ENCODE assay signal across 9 mouse cellular contexts in the genomic region with DNA sequence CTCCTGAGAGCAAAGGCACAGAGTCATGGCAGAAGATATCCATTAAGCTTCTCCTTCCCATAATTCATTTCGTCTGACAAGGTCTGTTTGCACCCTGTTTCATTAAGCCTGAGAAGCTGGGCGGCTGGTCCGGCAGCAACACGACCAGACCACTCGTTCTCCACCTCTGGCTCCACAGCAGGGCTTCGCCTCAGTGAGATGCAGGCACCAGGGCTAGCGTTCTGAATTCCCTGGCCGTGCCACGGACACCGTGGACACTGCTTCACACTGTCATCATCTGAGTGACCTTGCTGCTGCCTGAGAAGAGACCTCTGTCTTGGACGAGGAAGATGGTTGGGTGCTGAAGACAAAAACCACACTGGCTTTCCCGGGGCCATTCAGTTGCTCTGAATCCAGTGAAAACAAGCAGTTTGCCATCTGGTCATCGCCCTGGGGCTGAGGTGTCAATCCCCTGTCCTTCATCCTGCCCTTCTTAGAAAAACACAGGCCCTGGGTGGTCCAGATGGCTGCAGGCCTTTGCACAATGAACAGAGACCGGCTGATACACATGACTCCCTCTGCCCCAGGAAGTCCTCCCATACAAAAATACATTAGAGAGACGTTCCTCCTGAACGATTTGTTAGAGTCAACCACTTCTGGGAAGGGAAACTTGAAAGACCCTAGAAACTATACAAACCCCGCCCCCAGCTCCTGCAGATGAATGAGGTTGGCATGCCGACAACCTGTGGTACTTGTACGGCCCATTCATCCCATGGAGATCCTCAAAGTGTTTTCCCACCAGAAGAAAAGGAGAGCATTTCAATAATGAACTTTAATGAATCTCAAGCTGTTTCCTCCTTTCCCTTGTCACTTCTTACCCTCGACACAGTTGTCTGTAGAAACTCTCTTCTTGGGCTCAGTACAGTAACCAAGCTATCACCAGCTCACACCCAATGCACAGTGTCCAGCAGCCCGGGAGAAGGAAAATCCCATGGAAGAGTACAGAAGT. TPM values are rescaled to one million over a fixed set of nuclear protein-coding genes. Genes with fewer than 3 reads are reported as not detected.
DNase-seq lines count a peak whose midpoint lies in the region; ATAC-seq and TF ChIP-seq lines count a peak whose summit lies in the region.
"Had no signal": no experiment of that assay in that cellular context is flagged by ENCODE, and none has a peak within 500 bp of the region (broad histone marks: within the 10 kb centered on the region; RNA-seq: fewer than 3 reads in every experiment).

No protein-coding gene starts in this region.

- H3K27me3 ChIP-seq in lung, embryonic 16.5 days (ENCODE audit: control insufficient read depth, insufficient read depth, low read depth, low read length) = no peaks in the 10 kb centered on the region
- H3K27me3 ChIP-seq in hindbrain, embryonic 16.5 days (replicated peaks; ENCODE audit: control insufficient read depth, insufficient read depth, low read length) = no peaks in the 10 kb centered on the region
- H3K27me3 ChIP-seq: heart, embryonic 12.5 days had no signal

- H3K36me3 ChIP-seq in lung, embryonic 16.5 days (ENCODE audit: control insufficient read depth, insufficient read depth, low read length) = no peaks in the 10 kb centered on the region
- no peaks in the 10 kb centered on the region for H3K36me3 ChIP-seq in hindbrain, embryonic 16.5 days (ENCODE audit: control insufficient read depth, insufficient read depth, low read length)
- H3K36me3 ChIP-seq: heart, embryonic 12.5 days had no signal

- H3K4me3 ChIP-seq in lung, embryonic 16.5 days (ENCODE audit: low read length) = no peak overlapping the region
- no peak overlapping the region for H3K4me3 ChIP-seq in hindbrain, embryonic 16.5 days (ENCODE audit: low read length)
- no peak overlapping the region for H3K4me3 ChIP-seq in layer of hippocampus, adult 2 months
- H3K4me3 ChIP-seq: heart, embryonic 12.5 days had no signal

- H3K4me1 ChIP-seq in lung, embryonic 16.5 days (replicated peaks; ENCODE audit: control insufficient read depth, insufficient read depth, low read length) = peaks cover 7% of the 10 kb centered on the region
- 0 out of 2 replicates have a peak, but pooled peaks cover 2% of the 10 kb centered on the region for H3K4me1 ChIP-seq in hindbrain, embryonic 16.5 days (ENCODE audit: control insufficient read depth, insufficient read depth, low read depth, low read length)
- H3K4me1 ChIP-seq: heart, embryonic 12.5 days had no signal

- no peak overlapping the region for H3K4me2 ChIP-seq in lung, embryonic 16.5 days (ENCODE audit: low read depth, low read length)
- no peak overlapping the region for H3K4me2 ChIP-seq in hindbrain, embryonic 16.5 days (ENCODE audit: low read length)
- H3K4me2 ChIP-seq: heart, embryonic 12.5 days had no signal

- no peaks in the 10 kb centered on the region for H3K9me3 ChIP-seq in lung, embryonic 16.5 days (ENCODE audit: control insufficient read depth, low read length)
- H3K9me3 ChIP-seq in hindbrain, embryonic 16.5 days (ENCODE audit: control insufficient read depth, low read length) = peaks cover 6% of the 10 kb centered on the region; the same call in 1 of the 2 replicates

- no peak overlapping the region for H3K9ac ChIP-seq in lung, embryonic 16.5 days (ENCODE audit: low read length)
- H3K9ac ChIP-seq in hindbrain, embryonic 16.5 days (ENCODE audit: low read depth, low read length) = no peak overlapping the region
- H3K9ac ChIP-seq: heart, embryonic 12.5 days had no signal

- TF ChIP-seq CTCF in layer of hippocampus, adult 2 months (conservative IDR thresholded peaks at IDR 0.05) = no peak

- WGBS in lung, embryonic 16.5 days = 24% methylated on average over 21 of the region's 21 CpGs
- 30% methylated on average over 21 of the region's 21 CpGs for WGBS in hindbrain, embryonic 16.5 days

- peak; percentile 73 for ATAC-seq in lung, embryonic 16.5 days (ENCODE audit: low read depth)
- ATAC-seq in hindbrain, embryonic 16.5 days = peak; percentile 64

- no peak overlapping the region for H3K27ac ChIP-seq in lung, embryonic 16.5 days (ENCODE audit: low read length)
- H3K27ac ChIP-seq in hindbrain, embryonic 16.5 days (ENCODE audit: low read depth, low read length) = no peak overlapping the region
- H3K27ac ChIP-seq in layer of hippocampus, adult 2 months = no peak overlapping the region

- DNase-seq in cerebellum, adult 9-11 months = peak; percentile 4
- DNase-seq in cerebellum, adult 11 months = no peak
- DNase-seq in lung, adult 18-20 months = no peak
- peak; percentile 39 for DNase-seq in retina, postnatal 1 day
- no peak for DNase-seq in layer of hippocampus, adult 2 months (ENCODE audit: low spot score in 2 of 2)
- DNase-seq in right cerebral cortex, postnatal 36 days (ENCODE audit: low spot score in 2 of 2) = no peak

RNA-seq across cellular contexts. Expression of gene Slc22a22, which starts 32.1 kb away (rescaled TPM):
- polyA plus RNA-seq in lung, embryonic 16.5 days (2015; fragmentation: Nextera tagmentation; extraction: Ambion mirVana) = not detected in 2 replicates
- polyA plus RNA-seq in hindbrain, embryonic 16.5 days (2015; fragmentation: Nextera tagmentation; extraction: Ambion mirVana) = 0.08 TPM in 1 of 2 replicates, not detected in the other
- total RNA-seq in layer of hippocampus, adult 2 months (2021) = not detected
- polyA plus RNA-seq: heart, embryonic 12.5 days had no signal

Comparison
In these comparisons a context has a peak if more than half of its experiments do, and no peak if none do; other contexts are left out.
1. DNase-seq: peak in cerebellum, adult 9-11 months (single experiment) and retina, postnatal 1 day (single experiment); none in cerebellum, adult 11 months (single experiment), lung, adult 18-20 months (0 of 2), layer of hippocampus, adult 2 months (0 of 2) and right cerebral cortex, postnatal 36 days (0 of 2).